Mouse (Mus musculus) layer of hippocampus, adult 9-10 months (tissue): ENCODE data around the gene Prrc2a.
A peak's percentile ranks its signal among the peaks of the same experiment; 100 is the strongest.

Experiments used
- DNase-seq: peaks from one replicate; pipeline ENCODE4 v3.0.0; 2022; ENCODE audit warnings: low spot score

The Prrc2a gene

DNA sequence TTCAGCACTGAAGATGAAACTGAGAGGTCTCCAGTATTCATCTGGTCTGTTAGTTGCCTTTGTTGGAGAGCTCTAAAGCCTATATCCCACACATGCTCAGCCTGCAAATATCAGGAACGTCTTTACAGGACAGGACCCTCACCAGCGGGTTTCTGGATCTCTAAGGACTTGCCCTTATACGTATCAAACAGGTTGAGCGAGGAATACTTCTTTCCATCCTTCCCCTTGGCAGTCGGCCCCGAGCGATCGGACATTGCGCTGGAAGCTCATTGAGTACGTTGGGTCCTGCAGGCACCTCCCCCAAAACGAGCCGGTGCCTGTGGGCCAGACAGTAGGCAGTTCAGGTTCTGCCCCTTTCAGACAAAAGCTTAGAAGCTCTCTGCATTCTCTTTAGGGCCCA, 2.0 kb downstream of the Prrc2a start:
- no peak for DNase-seq

DNA sequence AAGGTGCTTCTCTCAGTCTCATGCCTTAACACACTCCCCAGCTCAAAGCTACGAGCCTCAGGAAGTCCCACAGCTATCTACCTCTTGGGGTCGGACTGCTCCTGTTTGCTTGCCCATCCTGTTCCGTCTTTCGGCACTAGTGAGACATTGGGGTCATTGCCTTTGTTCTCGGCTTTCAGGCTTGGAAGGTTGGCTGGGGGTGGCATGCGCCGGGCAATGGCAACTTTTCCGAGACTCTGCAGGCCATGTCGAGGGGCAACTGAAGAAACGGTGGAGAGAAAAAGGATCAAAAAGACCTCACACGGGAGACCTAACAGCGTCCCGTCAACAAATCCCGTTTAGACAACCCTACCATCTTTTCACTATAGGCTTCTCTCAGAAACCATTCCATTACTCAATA, 2.6 kb downstream of the Prrc2a start:
- no peak for DNase-seq

DNA sequence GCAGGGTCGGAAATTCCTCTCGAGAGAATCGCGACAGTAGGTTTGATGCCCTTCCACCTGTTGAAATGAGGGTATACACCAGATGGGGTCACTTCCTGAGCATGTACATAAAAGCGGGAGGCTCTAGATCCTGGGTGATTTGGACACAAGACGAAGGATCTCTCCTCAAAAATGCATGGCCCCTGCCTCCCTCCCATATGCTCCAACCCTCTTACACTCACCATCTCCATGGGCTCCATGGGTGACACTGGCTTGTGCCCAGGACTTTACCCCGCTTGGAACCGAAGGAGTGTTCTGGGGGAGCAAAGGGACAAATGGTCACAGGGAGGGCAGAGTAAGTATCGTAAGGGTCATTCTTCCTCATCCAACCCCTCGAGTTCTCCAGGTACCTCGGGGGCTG, 3.3 kb downstream of the Prrc2a start:
- no peak for DNase-seq

- DNase-seq, result no peak
Measured at GRCm38 (mm10) chr17:35159638-35160037, 5.1 kb downstream of the Prrc2a start.

- no peak for DNase-seq
Measured at GRCm38 (mm10) chr17:35158850-35159593, 5.7 kb downstream of the Prrc2a start.

- no peak for DNase-seq
Measured at GRCm38 (mm10) chr17:35157661-35158175, 7.0 kb downstream of the Prrc2a start.

GRCm38 (mm10) chr17:35157254-35157653, 7.4 kb downstream of the Prrc2a start:
- DNase-seq, result no peak

- DNase-seq, result no peak
Measured at GRCm38 (mm10) chr17:35156461-35157200, 8.1 kb downstream of the Prrc2a start.

DNA sequence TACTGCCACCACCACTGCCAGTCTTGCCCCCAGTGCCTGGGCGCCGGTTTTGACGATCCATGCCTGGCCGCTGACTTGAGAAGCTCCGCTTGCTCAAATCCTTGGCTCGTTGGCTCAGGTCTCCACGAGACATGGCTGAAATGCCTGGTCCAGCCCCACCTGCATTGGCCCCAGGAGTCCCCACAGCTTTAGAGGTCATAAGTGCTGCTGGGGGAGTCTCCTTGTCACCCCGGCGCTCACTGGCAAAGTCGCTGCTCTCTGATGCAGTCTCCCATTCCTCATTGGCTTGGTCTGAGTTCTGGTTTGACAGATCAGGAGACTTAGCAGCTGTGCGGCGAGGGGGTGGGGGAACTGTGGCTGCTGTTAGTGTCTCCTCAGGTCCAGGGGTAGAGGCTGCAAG, 9.2 kb downstream of the Prrc2a start:
- DNase-seq, result no peak

- no peak for DNase-seq
Measured at GRCm38 (mm10) chr17:35154616-35155015, 10.1 kb downstream of the Prrc2a start.

DNA sequence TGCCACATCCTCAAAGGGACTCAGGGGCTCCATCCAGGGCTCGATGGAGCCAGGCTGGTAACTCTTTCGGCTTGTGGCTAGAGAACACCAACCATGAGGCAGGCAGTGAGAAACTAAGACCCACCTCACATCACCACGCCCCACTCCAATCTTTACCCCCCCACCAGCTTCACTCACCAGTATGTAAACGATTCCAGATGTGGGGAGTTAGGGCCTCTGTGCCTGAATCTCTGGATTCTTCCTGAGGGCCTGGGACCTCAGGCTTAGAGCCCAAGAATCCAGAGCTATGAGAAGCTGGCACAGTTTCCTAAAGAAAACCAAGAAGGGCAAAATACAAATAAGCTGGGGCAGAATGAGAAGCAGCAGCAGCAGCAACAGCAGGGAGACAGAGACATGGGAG, 10.8 kb downstream of the Prrc2a start:
- DNase-seq, result no peak

DNA sequence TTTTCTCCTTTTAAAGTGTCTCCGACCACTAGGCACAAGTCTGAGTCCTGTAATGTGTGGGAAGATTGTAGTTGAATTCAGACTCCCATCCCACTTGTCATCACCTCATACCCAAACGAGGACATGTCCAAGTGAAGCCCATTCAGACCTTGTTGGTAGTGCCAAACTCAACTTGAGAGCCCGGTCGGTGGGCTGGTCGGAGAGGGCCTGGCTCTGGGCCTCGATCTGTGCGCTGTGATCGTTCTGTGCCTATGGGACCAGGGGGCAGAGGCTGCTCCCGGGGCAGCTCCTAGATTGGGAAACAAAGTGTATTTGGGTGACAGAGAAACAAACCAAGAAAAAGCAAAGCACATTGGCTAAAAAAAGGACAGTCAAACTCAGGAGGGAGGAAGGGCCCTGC, 11.6 kb downstream of the Prrc2a start:
- DNase-seq, result no peak

- DNase-seq, result no peak
Measured at GRCm38 (mm10) chr17:35152121-35152520, 12.6 kb downstream of the Prrc2a start.

DNA sequence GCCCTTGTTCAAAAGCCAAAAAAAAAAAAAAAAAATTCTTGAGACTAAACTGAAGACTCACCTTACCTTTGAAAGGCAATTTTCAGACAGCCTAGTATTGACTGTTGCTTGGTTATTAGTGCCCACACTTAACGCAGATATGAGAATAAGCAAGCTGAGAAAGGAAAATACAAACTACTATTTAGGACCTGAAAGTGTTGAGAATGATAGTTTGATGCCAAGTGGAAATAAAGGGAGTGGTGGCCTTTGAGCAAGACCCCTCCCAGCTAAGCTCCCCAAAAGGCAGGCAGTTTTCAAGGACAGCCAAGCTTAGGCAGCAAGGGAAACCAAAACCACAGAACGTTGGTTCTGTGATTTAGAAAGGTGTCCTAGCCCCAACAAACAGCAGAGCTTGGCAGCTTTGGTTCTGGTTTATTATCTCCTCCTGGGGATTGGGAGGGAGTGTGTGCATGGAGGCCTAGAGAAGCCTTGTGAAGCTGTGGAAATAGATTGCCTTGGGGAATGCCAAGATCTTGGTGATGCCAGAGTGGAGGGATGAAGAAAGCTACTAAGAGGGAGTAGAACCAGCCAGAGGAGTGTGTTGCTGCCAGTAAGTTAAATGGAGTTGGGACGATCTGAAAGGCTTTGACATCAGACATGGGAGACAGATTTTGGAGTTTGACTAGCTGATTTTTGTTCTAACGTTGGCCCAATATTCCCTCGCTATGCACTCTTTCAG, 16.6 kb downstream of the Prrc2a start:
- DNase-seq, result no peak

GRCm38 (mm10) chr17:35147348-35147747, 17.3 kb downstream of the Prrc2a start:
- DNase-seq, result no peak

DNA sequence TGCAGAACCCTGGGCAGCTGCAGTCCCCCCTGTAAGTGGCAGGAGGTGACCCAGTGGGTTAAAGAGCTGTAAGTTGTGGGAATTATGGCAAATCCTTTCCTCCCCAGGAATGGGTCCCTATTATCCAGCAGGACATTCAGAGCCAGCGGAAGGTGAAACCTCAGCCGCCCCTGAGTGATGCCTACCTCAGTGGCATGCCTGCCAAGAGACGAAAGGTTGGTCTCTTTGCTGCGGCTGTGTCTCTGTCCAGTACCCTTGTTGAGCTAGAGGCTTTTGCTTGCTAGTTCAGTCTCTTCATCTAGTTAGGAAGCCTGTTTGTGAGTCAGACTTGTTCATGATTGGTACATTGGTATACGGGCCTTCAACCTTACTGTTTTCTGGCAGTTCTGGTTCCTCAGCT, 18.6 kb downstream of the Prrc2a start:
- DNase-seq, result no peak

GRCm38 (mm10) chr17:35141971-35142370, 22.7 kb downstream of the Prrc2a start:
- no peak for DNase-seq

DNA sequence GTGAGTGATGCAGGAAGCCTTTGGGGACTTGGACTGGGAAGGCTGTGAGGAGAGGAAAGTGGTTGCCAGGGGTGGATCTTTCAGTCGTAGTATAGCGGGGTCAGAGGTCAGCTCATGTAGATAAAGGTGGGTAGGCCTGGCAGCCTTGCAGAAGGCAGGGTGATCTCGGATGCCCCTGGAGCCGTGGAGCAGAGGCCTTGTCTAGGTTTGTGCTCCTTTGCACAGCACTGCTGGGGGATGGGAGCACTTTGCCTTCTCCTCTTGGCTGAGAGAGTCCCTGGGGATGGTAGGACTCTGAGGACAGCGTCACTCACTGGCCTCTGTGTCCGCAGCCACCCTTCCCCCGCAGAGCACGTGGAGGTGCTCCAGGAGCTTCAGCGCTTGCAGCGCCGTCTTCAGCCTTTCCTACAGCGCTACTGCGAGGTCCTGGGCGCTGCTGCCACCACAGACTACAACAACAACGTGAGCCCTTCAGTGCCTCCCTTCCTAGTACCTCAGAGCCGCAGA, 24.2 kb downstream of the Prrc2a start:
- DNase-seq, result no peak

- DNase-seq, result no peak
Measured at GRCm38 (mm10) chr17:35139269-35139668, 25.4 kb downstream of the Prrc2a start.

DNA sequence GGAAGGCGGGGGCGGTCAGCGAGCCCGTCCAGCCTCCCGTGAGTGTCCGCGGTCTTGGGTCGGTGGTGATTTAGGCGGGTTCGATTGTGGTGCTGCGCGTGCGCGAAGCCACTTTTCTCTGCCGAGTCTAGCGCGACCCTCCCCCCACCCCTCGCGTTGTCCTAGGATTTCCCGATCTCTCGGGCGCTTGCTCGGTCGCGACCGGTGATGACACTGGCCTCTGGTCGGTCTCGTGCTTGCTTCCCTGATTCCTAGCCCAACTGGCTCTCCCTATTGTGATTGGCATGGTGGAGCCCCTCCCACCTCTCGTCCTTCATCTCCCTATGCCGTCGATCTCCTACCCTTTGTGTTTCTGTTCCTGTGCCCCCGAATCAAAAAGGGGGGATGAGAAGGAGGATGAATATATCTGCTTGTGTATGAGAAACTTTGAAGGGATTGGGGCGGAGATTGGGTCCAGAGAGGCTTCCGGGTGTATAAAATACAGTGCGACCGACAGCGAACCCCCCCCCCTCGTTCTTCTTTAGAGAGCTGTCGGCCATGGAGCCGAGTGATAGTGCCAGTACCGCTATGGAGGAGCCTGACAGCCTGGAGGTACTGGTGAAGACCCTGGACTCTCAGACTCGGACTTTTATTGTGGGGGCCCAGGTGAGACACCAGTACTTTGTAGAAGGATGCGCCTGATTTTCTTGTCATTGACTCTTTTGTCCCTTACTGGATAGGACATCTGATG, 28.9 kb downstream of the Prrc2a start:
- DNase-seq, result no peak

- DNase-seq, result peak; percentile 96
Measured at GRCm38 (mm10) chr17:35134801-35135590, 29.7 kb downstream of the Prrc2a start, which contains the start of gene Bag6. Gene Bag6, plus strand, starts transcription at chr17:35135178.
